Comparison of ENCODE assay signal across 8 mouse cellular contexts in genomic region chr11:113539502-113540209, GRCm38 (mm10).
A peak's percentile ranks its signal among the peaks of the same experiment; 100 is the strongest.
DNase-seq lines count a peak whose midpoint lies in the region; ATAC-seq lines count a peak whose summit lies in the region.
"Had no signal": no experiment of that assay in that cellular context is flagged by ENCODE, and none has a peak within 500 bp of the region (broad histone marks: within the 10 kb centered on the region; RNA-seq: fewer than 3 reads in every experiment).

No protein-coding gene starts in this region.

- intact Hi-C loops in left cerebral cortex, postnatal 36 days (cut with DNase I) = no loop called here

- H3K27me3 ChIP-seq in heart, embryonic 16.5 days (ENCODE audit: control insufficient read depth, insufficient read depth, low read length) = no peaks in the 10 kb centered on the region
- H3K27me3 ChIP-seq in neural tube, embryonic 13.5 days = no peaks in the 10 kb centered on the region

- H3K4me3 ChIP-seq in heart, embryonic 16.5 days (ENCODE audit: low read length) = 0 out of 2 replicates have a peak overlapping the region, but pooled peaks have one; percentile 7
- no peak overlapping the region for H3K4me3 ChIP-seq in neural tube, embryonic 13.5 days

- H3K9ac ChIP-seq in heart, embryonic 16.5 days (ENCODE audit: low read length) = no peak overlapping the region
- H3K9ac ChIP-seq in neural tube, embryonic 13.5 days = no peak overlapping the region

- no peaks in the 10 kb centered on the region for H3K36me3 ChIP-seq in heart, embryonic 16.5 days (ENCODE audit: control insufficient read depth, insufficient read depth)
- H3K36me3 ChIP-seq in neural tube, embryonic 13.5 days = no peaks in the 10 kb centered on the region

- H3K4me2 ChIP-seq in heart, embryonic 16.5 days (ENCODE audit: low read depth, low read length) = peak overlapping the region; percentile 53
- H3K4me2 ChIP-seq in neural tube, embryonic 13.5 days = peak overlapping the region; percentile 21

- H3K4me1 ChIP-seq in heart, embryonic 16.5 days (ENCODE audit: control insufficient read depth, insufficient read depth, low read length) = peaks cover 6% of the 10 kb centered on the region; the same call in 1 of the 2 replicates
- H3K4me1 ChIP-seq in neural tube, embryonic 13.5 days (replicated peaks) = peaks cover 16% of the 10 kb centered on the region

- ATAC-seq in heart, embryonic 16.5 days (replicated peaks; ENCODE audit: extremely low read depth, insufficient read depth, low FRiP score) = peak; percentile 86
- ATAC-seq in neural tube, embryonic 13.5 days (ENCODE audit: low read depth) = peak; percentile 89

- peak; percentile 90 for DNase-seq in cerebellum, adult 11-12 months
- DNase-seq in embryo, embryonic 10.5 days (ENCODE audit: low spot score) = peak; percentile 47
- peak; percentile 28 to 52 for DNase-seq in left cerebral cortex, postnatal 36 days (ENCODE audit: low spot score in 2 of 2)
- no peak for DNase-seq in kidney, postnatal 36 days
- DNase-seq in kidney, postnatal 25 days = no peak

- H3K27ac ChIP-seq in heart, embryonic 16.5 days (ENCODE audit: low read length) = no peak overlapping the region
- peak overlapping the region; percentile 75 for H3K27ac ChIP-seq in neural tube, embryonic 13.5 days (replicated peaks)
- H3K27ac ChIP-seq: kidney, postnatal 0 days had no signal

- H3K9me3 ChIP-seq in heart, embryonic 16.5 days (replicated peaks; ENCODE audit: control insufficient read depth, low read length) = no peaks in the 10 kb centered on the region; the same call in 1 of the 2 replicates
- peaks cover 11% of the 10 kb centered on the region; the same call in 1 of the 2 replicates for H3K9me3 ChIP-seq in neural tube, embryonic 13.5 days

- WGBS in heart, embryonic 16.5 days = 31% methylated on average over 15 of the region's 15 CpGs
- 17% methylated on average over 15 of the region's 15 CpGs for WGBS in neural tube, embryonic 13.5 days

Comparison
In these comparisons a context has a peak if more than half of its experiments do, and no peak if none do; other contexts are left out.
1. DNase-seq: peak in cerebellum, adult 11-12 months (single experiment), embryo, embryonic 10.5 days (single experiment) and left cerebral cortex, postnatal 36 days (2 of 2); none in kidney, postnatal 36 days (0 of 2) and kidney, postnatal 25 days (0 of 2).